Mouse (Mus musculus) ES-E14 (cell line): ENCODE measurements at regions not wholly inside any gene's neighbourhood (a gene's known extent, or its start where the extent isn't known, plus 50 kb on each side); places are given as distances from the start of the nearest gene placed in this dataset.

Experiments used
- CHD2 ChIP-seq: IDR thresholded peaks from 2 replicates; pipeline ENCODE4 v1.6.1; 2014; ENCODE audit warnings: mild to moderate bottlenecking, low read depth, low read length, inconsistent platforms
- HCFC1 ChIP-seq: IDR thresholded peaks from 2 replicates; pipeline ENCODE4 v1.6.1; 2012; ENCODE audit warnings: low read length, inconsistent platforms, borderline replicate concordance; ENCODE audit not compliant: insufficient read depth

- TF ChIP-seq CHD2 (no peak), HCFC1 (no peak)
These were observed 125.3 kb downstream of the Tmem161b start for GRCm38 (mm10) chr13:84347181-84347913.
